Mouse (Mus musculus): ENCODE measurements around the gene Pnpla6.

DNA sequence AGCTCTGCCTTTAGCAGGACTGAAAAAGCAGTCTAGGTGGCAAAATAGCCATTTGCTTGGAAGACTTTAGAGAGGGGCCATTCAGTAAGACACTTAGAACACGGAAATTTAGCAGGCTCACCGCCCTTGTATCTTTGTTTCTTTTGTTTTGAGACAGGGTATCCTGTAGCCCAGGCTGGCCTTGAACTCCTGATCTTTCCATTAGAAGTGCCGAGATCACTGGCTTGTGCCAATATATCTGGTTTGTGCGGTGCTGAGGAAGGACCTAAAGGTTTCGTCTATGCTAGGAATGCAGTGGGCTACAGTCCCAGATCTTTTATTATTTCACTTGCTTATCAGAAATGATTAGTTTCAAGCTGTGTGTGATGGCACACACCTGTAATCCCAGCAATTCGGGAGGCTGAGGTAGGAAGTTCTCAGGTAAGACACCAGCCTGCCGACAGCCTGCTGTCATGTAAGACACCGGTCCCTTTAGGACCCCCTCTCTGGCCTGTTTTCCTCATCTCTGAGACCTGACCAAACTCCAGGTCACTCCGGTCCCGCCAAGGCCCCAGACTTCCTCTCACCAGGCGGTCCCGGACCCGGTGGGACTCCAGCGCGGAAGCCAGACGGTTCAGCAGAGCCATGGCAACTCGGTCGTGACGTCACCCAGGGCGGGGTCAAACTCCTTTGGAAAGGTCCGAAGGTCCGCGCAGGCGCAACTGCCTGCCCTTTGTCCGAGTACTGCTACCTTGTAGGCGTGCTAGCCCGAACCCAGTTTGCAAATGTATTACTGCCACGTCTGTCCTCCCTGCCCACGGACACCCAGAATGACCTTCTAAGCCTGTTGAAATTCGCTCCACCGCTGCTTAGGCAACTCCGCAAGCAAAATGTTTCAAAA lies 47.9 kb upstream of the Pnpla6 start, which contains the start of gene Pex11g:
- no peak for TF ChIP-seq CTCF (IDR thresholded peaks at IDR 0.05; ENCODE audit: low read depth, low read length)
- no peak for TF ChIP-seq GATA1 (IDR thresholded peaks at IDR 0.05; ENCODE audit: borderline replicate concordance, low read length)
- TF ChIP-seq POLR2AphosphoS5 (IDR thresholded peaks at IDR 0.05; ENCODE audit: insufficient replicate concordance, low read depth, low read length): no peak
